Mouse (Mus musculus) heart, postnatal 0 days (tissue): ENCODE results near the gene Ssx2ip. TPM values are rescaled to one million over a fixed set of nuclear protein-coding genes. Genes with fewer than 3 reads are reported as not detected.
A peak's percentile ranks its signal among the peaks of the same experiment; 100 is the strongest.

Source experiments
- ATAC-seq: fragments of 200-750 bp; cut with Nextera tagmentation; 2 replicates; pipeline ENCODE4 v1.8.0; 2017; ENCODE audit warnings: low read depth, moderate number of reproducible peaks, moderate library complexity; ENCODE audit not compliant: insufficient read depth
- DNase-seq: peaks from one replicate; pipeline ENCODE4 v3.0.0-alpha.2; 2016; ENCODE audit warnings: low spot score
- H3K27ac ChIP-seq: fragments of 300-500 bp; sonication (generic); 2 replicates; pipeline ENCODE4 v1.5.1; 2014; ENCODE audit warnings: low read depth, mild to moderate bottlenecking
- H3K27me3 ChIP-seq: fragments of 300-500 bp; sonication (generic); 2 replicates; pipeline ENCODE4 v1.6.1; 2014; ENCODE audit warnings: low read length, mixed read lengths; ENCODE audit not compliant: control insufficient read depth, insufficient read depth
- H3K36me3 ChIP-seq: fragments of 300-500 bp; sonication (generic); replicated peaks from 2 replicates; pipeline ENCODE4 v1.6.1; 2014; ENCODE audit warnings: low read length, mixed read lengths; ENCODE audit not compliant: control insufficient read depth, insufficient read depth
- H3K4me1 ChIP-seq: fragments of 300-500 bp; sonication (generic); 2 replicates; pipeline ENCODE4 v1.6.1; 2014; ENCODE audit warnings: antibody characterized with exemption; ENCODE audit not compliant: control insufficient read depth, insufficient read depth
- H3K4me2 ChIP-seq: fragments of 300-500 bp; sonication (generic); 2 replicates; pipeline ENCODE4 v1.6.1; 2014; ENCODE audit warnings: low read depth, mild to moderate bottlenecking, low read length, moderate library complexity
- H3K4me3 ChIP-seq: fragments of 300-500 bp; sonication (generic); 2 replicates; pipeline ENCODE4 v1.5.1; 2014; ENCODE audit warnings: low read depth, low read length
- H3K9ac ChIP-seq: fragments of 300-500 bp; sonication (generic); replicated peaks from 2 replicates; pipeline ENCODE4 v1.6.1; 2014; ENCODE audit warnings: low read depth, low read length, mixed read lengths
- H3K9me3 ChIP-seq: fragments of 300-500 bp; sonication (generic); replicated peaks from 2 replicates; pipeline ENCODE4 v1.6.1; 2016; ENCODE audit warnings: low read length; ENCODE audit not compliant: control insufficient read depth
- CTCF ChIP-seq: IDR thresholded peaks from 2 replicates; pipeline ENCODE4 v1.5.1; 2016; ENCODE audit warnings: antibody characterized with exemption, control low read depth, low read depth
- EP300 ChIP-seq: IDR thresholded peaks from 2 replicates; pipeline ENCODE4 v1.6.1; 2016; ENCODE audit warnings: antibody characterized with exemption, low read depth
- WGBS: fragments of 180-500 bp; shearing (Covaris S2); extraction: QIAGEN DNeasy Blood & Tissue Kit; methylation state at CpG from one replicate; pipeline ENCODE4 v1.1.7; 2014; 5-methylcytosine and 5-hydroxymethylcytosine counted together
- microRNA-seq: library from miRNA; unstranded; fragments of <30 nt; microRNA quantifications from one replicate; pipeline ENCODE4, GENCODE M21; 2016
- polyA plus RNA-seq: library from polyadenylated mRNA; unstranded; fragments of >200 nt; fragmentation: Nextera tagmentation; extraction: Ambion mirVana; gene quantifications from 2 replicates; pipeline ENCODE4 v1.2.1, GENCODE M21; 2015
- total RNA-seq: library from RNA; depleted of rRNA; stranded (reverse); fragments of >200 nt; gene quantifications from 2 replicates; pipeline ENCODE4 v1.2.3, GENCODE M21; 2014; ENCODE audit warnings: low replicate concordance; rRNA removed

The Ssx2ip gene
- total and polyA plus RNA-seq, 2 experiments from 2014 or later: 6.4 to 7.6 TPM

DNA sequence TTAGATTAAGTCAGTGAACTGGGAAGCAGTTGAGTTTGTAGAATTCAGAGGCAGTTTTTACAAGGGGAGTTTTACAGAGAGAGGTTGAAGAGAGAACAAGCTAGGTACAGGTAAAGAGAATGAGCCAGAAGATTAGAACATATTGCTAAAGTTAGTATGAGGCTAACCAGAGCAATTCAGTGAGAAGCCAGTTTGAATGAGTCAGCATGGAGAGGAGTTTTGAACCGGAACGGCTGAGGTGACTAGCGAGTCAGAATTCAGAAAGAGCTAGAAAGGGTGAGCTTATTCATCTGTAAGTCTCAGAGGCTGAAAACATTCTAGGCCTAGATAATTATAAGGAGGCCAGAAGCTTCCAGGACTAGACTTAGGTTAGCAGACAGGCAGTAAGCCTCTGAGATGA, 70.0 kb downstream of the Ssx2ip start:
- Histone ChIP-seq H3K4me2 (no peak overlapping the region), H3K27ac (no peak overlapping the region), H3K4me3 (no peak overlapping the region), H3K9ac (no peak overlapping the region), H3K27me3 (no peaks in the 10 kb centered on the region), H3K36me3 (no peaks in the 10 kb centered on the region), H3K4me1 (no peaks in the 10 kb centered on the region), H3K9me3 (no peaks in the 10 kb centered on the region)
- DNase-seq (no peak), ATAC-seq (no peak)
- WGBS: 83% methylated on average over 3 of the region's 3 CpGs
- TF ChIP-seq EP300: no peak
- TF ChIP-seq CTCF: no peak

DNA sequence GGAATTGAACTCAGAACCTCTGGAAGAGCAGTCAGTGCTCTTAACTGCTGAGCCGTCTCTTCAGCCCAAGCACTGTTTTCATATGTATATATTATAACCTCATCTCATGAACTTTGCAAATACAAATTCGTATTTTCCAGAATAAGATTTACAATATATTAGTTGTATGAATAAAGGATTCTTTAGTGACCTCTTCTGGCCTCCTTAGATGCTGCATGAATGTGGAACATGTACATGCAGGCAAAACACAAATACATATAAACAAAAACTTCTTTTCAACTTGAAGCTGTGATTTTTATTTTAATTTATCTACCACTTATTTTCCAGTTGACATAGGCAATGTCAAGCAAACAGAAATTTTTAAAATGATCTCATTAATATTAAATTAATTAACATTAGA, 77.6 kb downstream of the Ssx2ip start:
- Histone ChIP-seq H3K36me3 (no peaks in the 10 kb centered on the region), H3K9ac (no peak overlapping the region), H3K4me1 (no peaks in the 10 kb centered on the region), H3K4me3 (no peak overlapping the region), H3K27me3 (no peaks in the 10 kb centered on the region), H3K9me3 (no peaks in the 10 kb centered on the region), H3K4me2 (no peak overlapping the region), H3K27ac (no peak overlapping the region)
- 56% methylated on average over 2 of the region's 2 CpGs for WGBS
- no peak for ATAC-seq
- no peak for DNase-seq
- no peak for TF ChIP-seq EP300
- TF ChIP-seq CTCF: peak; percentile 28

DNA sequence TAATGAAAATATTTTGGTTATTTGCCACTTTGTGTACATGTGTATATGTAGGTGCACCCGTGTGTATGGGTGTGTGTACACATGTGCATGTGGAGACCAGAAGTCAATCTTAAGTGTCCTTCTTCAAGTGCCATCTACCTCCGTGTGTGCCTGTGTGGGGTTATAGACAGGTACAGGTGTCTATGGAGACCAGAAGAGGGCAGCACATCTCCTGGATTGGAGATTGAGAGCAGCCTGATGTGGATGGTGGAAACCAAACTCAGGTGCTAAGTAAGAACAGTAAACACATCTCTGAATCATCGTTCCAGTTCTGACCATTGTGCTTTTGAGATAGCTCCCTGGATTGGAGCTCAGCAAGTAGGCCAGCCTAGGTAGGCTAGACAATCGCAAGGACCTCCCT, 82.0 kb downstream of the Ssx2ip start:
- Histone ChIP-seq H3K36me3 (no peaks in the 10 kb centered on the region), H3K4me2 (no peak overlapping the region), H3K27ac (no peak overlapping the region), H3K4me3 (no peak overlapping the region), H3K27me3 (no peaks in the 10 kb centered on the region), H3K9ac (no peak overlapping the region), H3K9me3 (no peaks in the 10 kb centered on the region), H3K4me1 (no peaks in the 10 kb centered on the region)
- WGBS: 75% methylated on average over 4 of the region's 4 CpGs
- DNase-seq (no peak), ATAC-seq (no peak)
- TF ChIP-seq CTCF: no peak
- TF ChIP-seq EP300: no peak

Small RNAs within 50 kb of the gene (microRNA-seq; reads per million reads assigned to microRNA genes)
- not detected for gene Gm22901

Other genes with a start within 250 kb of the Ssx2ip start
- 38.9 and 54.8 TPM in 2 replicates for gene Lpar3, start 183.7 kb upstream of the Ssx2ip start, total RNA-seq
- gene Lpar3, start 183.7 kb upstream of the Ssx2ip start, polyA plus RNA-seq: 34.3 and 34.4 TPM in 2 replicates
- 4.2 and 11.4 TPM in 2 replicates for gene Ctbs, start 45.2 kb downstream of the Ssx2ip start, total RNA-seq
- 6.6 and 7.4 TPM in 2 replicates for gene Ctbs, start 45.2 kb downstream of the Ssx2ip start, polyA plus RNA-seq
- 0.23 and 0.81 TPM in 2 replicates for gene Spata1, start 95.1 kb downstream of the Ssx2ip start, total RNA-seq
- gene Spata1, start 95.1 kb downstream of the Ssx2ip start, polyA plus RNA-seq: 4.1 and 4.4 TPM in 2 replicates
- 349 and 380 TPM in 2 replicates for gene Gng5, start 95.2 kb downstream of the Ssx2ip start, total RNA-seq
- gene Gng5, start 95.2 kb downstream of the Ssx2ip start, polyA plus RNA-seq: 1,164 and 1,272 TPM in 2 replicates
- gene Rpf1, start 116.8 kb downstream of the Ssx2ip start, total RNA-seq: 17.0 and 17.8 TPM in 2 replicates
- gene Rpf1, start 116.8 kb downstream of the Ssx2ip start, polyA plus RNA-seq: 27.3 and 30.7 TPM in 2 replicates
- gene Uox, start 165.8 kb downstream of the Ssx2ip start, total RNA-seq: 1.6 and 4.5 TPM in 2 replicates
- gene Uox, start 165.8 kb downstream of the Ssx2ip start, polyA plus RNA-seq: 0.05 and 0.10 TPM in 2 replicates
- not detected in 2 replicates for gene Dnase2b, start 211.0 kb downstream of the Ssx2ip start, total RNA-seq
- gene Dnase2b, start 211.0 kb downstream of the Ssx2ip start, polyA plus RNA-seq: not detected in 2 replicates
- gene 4930503B20Rik, start 246.7 kb downstream of the Ssx2ip start, total RNA-seq: not detected in 2 replicates
- gene 4930503B20Rik, start 246.7 kb downstream of the Ssx2ip start, polyA plus RNA-seq: 0.22 TPM in 1 of 2 replicates, not detected in the other